Mouse (Mus musculus) forebrain, embryonic 15.5 days (tissue): ENCODE data around the gene Faap24. TPM values are rescaled to one million over a fixed set of nuclear protein-coding genes. Genes with fewer than 3 reads are reported as not detected.

Source experiments
- polyA plus RNA-seq: library from polyadenylated mRNA; unstranded; fragments of >200 nt; fragmentation: Nextera tagmentation; extraction: Ambion mirVana; gene quantifications from 2 replicates; pipeline ENCODE4 v1.2.1, GENCODE M21; 2015

Gene Faap24
- polyA plus RNA-seq, 1 experiment from 2014 or later: 24.6 TPM

Other genes starting within 250 kb of the Faap24 start
- 5.3 and 6.2 TPM in 2 replicates for gene Slc7a10, start 210.5 kb downstream of the Faap24 start, polyA plus RNA-seq
- gene Lrp3, start 181.3 kb downstream of the Faap24 start, polyA plus RNA-seq: 25.3 and 26.4 TPM in 2 replicates
- gene Gpatch1, start 78.4 kb downstream of the Faap24 start, polyA plus RNA-seq: 22.8 and 25.2 TPM in 2 replicates
- gene Rhpn2, start 62.7 kb downstream of the Faap24 start, polyA plus RNA-seq: 0.95 and 1.3 TPM in 2 replicates
- gene Cep89, start 199 bp upstream of the Faap24 start, polyA plus RNA-seq: 39.4 and 42.2 TPM in 2 replicates
- not detected in 2 replicates for gene Slc7a9, start 52.0 kb upstream of the Faap24 start, polyA plus RNA-seq
- gene Tdrd12, start 140.9 kb upstream of the Faap24 start, polyA plus RNA-seq: 0.43 and 0.51 TPM in 2 replicates
- 97.4 and 97.5 TPM in 2 replicates for gene Nudt19, start 159.5 kb upstream of the Faap24 start, polyA plus RNA-seq
- 0.08 and 0.10 TPM in 2 replicates for gene Rgs9bp, start 188.7 kb upstream of the Faap24 start, polyA plus RNA-seq
- gene Ankrd27, start 189.4 kb upstream of the Faap24 start, polyA plus RNA-seq: 30.1 and 32.0 TPM in 2 replicates